ENCODE assay signal across 8 mouse cellular contexts in genomic region chr8:126615765-126616164, GRCm38 (mm10). TPM values are rescaled to one million over a fixed set of nuclear protein-coding genes. Genes with fewer than 3 reads are reported as not detected.
DNase-seq lines count a peak whose midpoint lies in the region; ATAC-seq and TF ChIP-seq lines count a peak whose summit lies in the region.

No protein-coding gene starts in this region.

- no peak overlapping the region for H3K9ac ChIP-seq in limb, embryonic 14.5 days (ENCODE audit: low read depth, low read length, severe bottlenecking)
- H3K9ac ChIP-seq in hindbrain, postnatal 0 days (replicated peaks; ENCODE audit: low read length): no peak overlapping the region
- no peak overlapping the region for H3K9ac ChIP-seq in forebrain, embryonic 14.5 days (ENCODE audit: low read length)

- H3K27me3 ChIP-seq in limb, embryonic 14.5 days (ENCODE audit: control insufficient read depth, insufficient read depth, low read length): no peaks in the 10 kb centered on the region
- no peaks in the 10 kb centered on the region for H3K27me3 ChIP-seq in hindbrain, postnatal 0 days (ENCODE audit: insufficient read depth, low read length)
- no peaks in the 10 kb centered on the region for H3K27me3 ChIP-seq in forebrain, embryonic 14.5 days (replicated peaks; ENCODE audit: control insufficient read depth, insufficient read depth, low read length)

- H3K9me3 ChIP-seq in limb, embryonic 14.5 days (ENCODE audit: control insufficient read depth, low read length): no peaks in the 10 kb centered on the region
- no peaks in the 10 kb centered on the region for H3K9me3 ChIP-seq in hindbrain, postnatal 0 days (ENCODE audit: low read length)
- no peaks in the 10 kb centered on the region for H3K9me3 ChIP-seq in forebrain, embryonic 14.5 days (replicated peaks; ENCODE audit: control insufficient read depth, low read length)

- no peak overlapping the region for H3K4me3 ChIP-seq in limb, embryonic 14.5 days (replicated peaks; ENCODE audit: low read length)
- no peak overlapping the region for H3K4me3 ChIP-seq in hindbrain, postnatal 0 days (ENCODE audit: low read length)
- H3K4me3 ChIP-seq in forebrain, embryonic 14.5 days (ENCODE audit: low read depth, low read length): no peak overlapping the region

- peak overlapping the region; percentile 49; the same call in 1 of the 2 replicates for H3K27ac ChIP-seq in limb, embryonic 14.5 days (replicated peaks; ENCODE audit: low read depth, low read length)
- no peak overlapping the region for H3K27ac ChIP-seq in hindbrain, postnatal 0 days
- no peak overlapping the region for H3K27ac ChIP-seq in forebrain, embryonic 14.5 days (ENCODE audit: low read depth, low read length)

- intact Hi-C loops in heart, postnatal 14 days (cut with DNase I): loop anchor here (5.0 kb wide), 1 partner anchor 42 kb away; no protein-coding TSS in a partner anchor

- TF ChIP-seq POLR2A in limb, embryonic 14.5 days (IDR thresholded peaks at IDR 0.05; ENCODE audit: borderline replicate concordance, extremely low read depth, insufficient read depth, insufficient read length): no peak

- H3K4me1 ChIP-seq in limb, embryonic 14.5 days (ENCODE audit: control insufficient read depth, insufficient read depth, low read length): peaks cover 18% of the 10 kb centered on the region
- H3K4me1 ChIP-seq in hindbrain, postnatal 0 days (ENCODE audit: insufficient read depth, low read length): no peaks in the 10 kb centered on the region
- H3K4me1 ChIP-seq in forebrain, embryonic 14.5 days (ENCODE audit: control insufficient read depth, insufficient read depth, low read length): no peaks in the 10 kb centered on the region

- peak; percentile 35 to 45 for DNase-seq in spleen, adult 18-20 months
- no peak for DNase-seq in spleen, postnatal 4 days (ENCODE audit: low spot score in 2 of 2)
- DNase-seq in brain, adult 2 months (ENCODE audit: low read depth, low spot score): peak; percentile 82
- DNase-seq in heart, postnatal 14 days: peak; percentile 63 to 68
- peak; percentile 27 for DNase-seq in limb, embryonic 14.5 days (ENCODE audit: low spot score)
- DNase-seq in natural killer cell, adult 2 months (ENCODE audit: low spot score in 2 of 2): peak; percentile 15 to 21
- DNase-seq in hindbrain, postnatal 0 days (ENCODE audit: low spot score): no peak
- no peak for DNase-seq in forebrain, embryonic 14.5 days (ENCODE audit: low spot score)

- H3K36me3 ChIP-seq in limb, embryonic 14.5 days (ENCODE audit: control insufficient read depth, insufficient read depth, low read length): no peaks in the 10 kb centered on the region
- H3K36me3 ChIP-seq in hindbrain, postnatal 0 days (ENCODE audit: insufficient read depth, low read length): no peaks in the 10 kb centered on the region
- no peaks in the 10 kb centered on the region for H3K36me3 ChIP-seq in forebrain, embryonic 14.5 days (ENCODE audit: control insufficient read depth, insufficient read depth, low read length)

- H3K4me2 ChIP-seq in limb, embryonic 14.5 days (replicated peaks; ENCODE audit: low read depth, low read length, severe bottlenecking): no peak overlapping the region
- no peak overlapping the region for H3K4me2 ChIP-seq in hindbrain, postnatal 0 days (ENCODE audit: low read depth, low read length)
- no peak overlapping the region for H3K4me2 ChIP-seq in forebrain, embryonic 14.5 days (ENCODE audit: low read length)

- TF ChIP-seq CTCF in hindbrain, postnatal 0 days (IDR thresholded peaks at IDR 0.05; ENCODE audit: low read depth): no peak

- ATAC-seq in limb, embryonic 14.5 days (ENCODE audit: low FRiP score, low read depth): 0 out of 2 replicates have a peak, but pooled peaks have one; percentile 10
- ATAC-seq in hindbrain, postnatal 0 days: no peak
- ATAC-seq in forebrain, embryonic 14.5 days: no peak

- WGBS in limb, embryonic 14.5 days: 35% methylated on average over 9 of the region's 9 CpGs
- 73% methylated on average over 9 of the region's 9 CpGs for WGBS in hindbrain, postnatal 0 days
- 74% methylated on average over 9 of the region's 9 CpGs for WGBS in forebrain, embryonic 14.5 days

RNA-seq across cellular contexts. Expression of gene Irf2bp2, which starts 22.0 kb away (rescaled TPM):
- 100 to 1,000 TPM; 124 to 140 TPM for total RNA-seq in heart, postnatal 14 days (2021)
- 44.5 and 58.6 TPM in 2 replicates for polyA plus RNA-seq in limb, embryonic 14.5 days (2012; rRNA removed)
- 10.0 and 10.1 TPM in 2 replicates for polyA plus RNA-seq in limb, embryonic 14.5 days (2014; fragmentation: Nextera tagmentation; extraction: Ambion mirVana)
- 91.5 and 99.1 TPM in 2 replicates for total RNA-seq in hindbrain, postnatal 0 days (2014; rRNA removed)
- 10.2 and 11.4 TPM in 2 replicates for polyA plus RNA-seq in hindbrain, postnatal 0 days (2015; fragmentation: Nextera tagmentation; extraction: Ambion mirVana)
- 7.9 and 8.3 TPM in 2 replicates for polyA plus RNA-seq in forebrain, embryonic 14.5 days (2014; fragmentation: Nextera tagmentation; extraction: Ambion mirVana)

Comparison
In these comparisons a context has a peak if more than half of its experiments do, and no peak if none do; other contexts are left out.
1. DNase-seq: peak in spleen, adult 18-20 months (2 of 2), brain, adult 2 months (single experiment), heart, postnatal 14 days (2 of 2), limb, embryonic 14.5 days (single experiment) and natural killer cell, adult 2 months (2 of 2); none in spleen, postnatal 4 days (0 of 2), hindbrain, postnatal 0 days (single experiment) and forebrain, embryonic 14.5 days (single experiment).